ENCODE assay signal across 15 mouse cellular contexts in genomic region chr13:38073374-38074307, GRCm38 (mm10). TPM values are rescaled to one million over a fixed set of nuclear protein-coding genes. Genes with fewer than 3 reads are reported as not detected.
DNase-seq lines count a peak whose midpoint lies in the region; ATAC-seq and TF ChIP-seq lines count a peak whose summit lies in the region.
"Had no signal": no experiment of that assay in that cellular context is flagged by ENCODE, and none has a peak within 500 bp of the region (broad histone marks: within the 10 kb centered on the region; RNA-seq: fewer than 3 reads in every experiment).

No protein-coding gene starts in this region.

- intact Hi-C loops in heart, postnatal 10 days (cut with DNase I) = loop anchor here (5.0 kb wide), 1 partner anchor 74 kb away; no protein-coding TSS in a partner anchor

- no peak overlapping the region for H3K4me3 ChIP-seq in MEL (ENCODE audit: control insufficient read depth in 1 of 2, insufficient read depth in 1 of 2, low read depth in 2 of 2, low read length in 2 of 2)
- no peak overlapping the region for H3K4me3 ChIP-seq in liver, embryonic 16.5 days (ENCODE audit: low read depth, low read length)
- H3K4me3 ChIP-seq in kidney, adult 2 months (ENCODE audit: insufficient read depth, low read depth, low read length) = no peak overlapping the region
- H3K4me3 ChIP-seq: embryonic facial prominence, embryonic 15.5 days; forebrain, embryonic 13.5 days had no signal

- peak in 1 of 2 experiments; percentile 61; a peak in 2 of 4 replicates for TF ChIP-seq EP300 in MEL (IDR thresholded peaks at IDR 0.05; ENCODE audit: low read depth in 1 of 2, low read length in 2 of 2)

- peaks cover 0 to 6% of the 10 kb centered on the region in 2 experiments; a peak in 2 of 4 replicates for H3K36me3 ChIP-seq in MEL (ENCODE audit: control insufficient read depth in 1 of 2, insufficient read depth in 2 of 2, low read length in 2 of 2)
- H3K36me3 ChIP-seq in liver, embryonic 16.5 days (ENCODE audit: control insufficient read depth, insufficient read depth) = no peaks in the 10 kb centered on the region
- no peaks in the 10 kb centered on the region for H3K36me3 ChIP-seq in kidney, adult 2 months (ENCODE audit: control insufficient read depth, insufficient read depth, low read length)
- H3K36me3 ChIP-seq: embryonic facial prominence, embryonic 15.5 days had no signal

- no peak for TF ChIP-seq RAD21 in MEL (IDR thresholded peaks at IDR 0.05; ENCODE audit: low read depth, low read length)

- peak; percentile 21 for DNase-seq in MEL (ENCODE audit: low read depth, low spot score)
- DNase-seq in heart, adult 18-20 months = peak; percentile 27 to 34
- DNase-seq in heart, postnatal 10 days = peak; percentile 27 to 42
- DNase-seq in kidney, adult 2 months = no peak
- DNase-seq in urinary bladder, postnatal 36 days (ENCODE audit: low spot score in 2 of 2) = no peak
- DNase-seq: adrenal gland, postnatal 36 days; cerebellum, postnatal 25 days; kidney, adult 11 months; kidney, postnatal 36 days; lung, postnatal 10 days had no signal

- no peaks in the 10 kb centered on the region for H3K9me3 ChIP-seq in MEL (replicated peaks; ENCODE audit: insufficient read depth, low read length)
- no peaks in the 10 kb centered on the region for H3K9me3 ChIP-seq in liver, embryonic 16.5 days (replicated peaks; ENCODE audit: control insufficient read depth, low read length)
- H3K9me3 ChIP-seq: embryonic facial prominence, embryonic 15.5 days; forebrain, embryonic 13.5 days had no signal

- no peaks in the 10 kb centered on the region for H3K79me2 ChIP-seq in MEL (ENCODE audit: control insufficient read depth, insufficient read depth, low read length, poor library complexity)

- peak; percentile 81 for ATAC-seq in liver, embryonic 16.5 days (ENCODE audit: low read depth)
- no peak for ATAC-seq in megakaryocyte, adult 5-6 weeks (ENCODE audit: poor library complexity, severe bottlenecking)
- ATAC-seq: forebrain, embryonic 13.5 days; midbrain, embryonic 16.5 days had no signal

- 47% methylated on average over 18 of the region's 18 CpGs for WGBS in liver, embryonic 16.5 days (ENCODE audit: insufficient replicate concordance)
- 79% methylated on average over 18 of the region's 18 CpGs for WGBS in kidney, adult 2 months

- TF ChIP-seq CTCF in MEL (IDR thresholded peaks at IDR 0.05 in 2 of 3, conservative IDR thresholded peaks at IDR 0.05 in 1 of 3; ENCODE audit: control insufficient read depth in 1 of 3, insufficient read depth in 1 of 3, low read depth in 2 of 3, low read length in 3 of 3, poor library complexity in 1 of 3, severe bottlenecking in 1 of 3) = no peak
- TF ChIP-seq CTCF in kidney, adult 2 months (conservative IDR thresholded peaks at IDR 0.05; ENCODE audit: insufficient read depth, insufficient read length, low read depth, low read length) = no peak

- H3K4me1 ChIP-seq in MEL (ENCODE audit: control insufficient read depth in 1 of 2, insufficient read depth in 2 of 2, low read length in 2 of 2) = peaks cover 0 to 9% of the 10 kb centered on the region in 2 experiments; a peak in 2 of 4 replicates
- peaks cover 7% of the 10 kb centered on the region for H3K4me1 ChIP-seq in liver, embryonic 16.5 days (ENCODE audit: control insufficient read depth, low read depth, low read length)
- no peaks in the 10 kb centered on the region for H3K4me1 ChIP-seq in kidney, adult 2 months (ENCODE audit: control insufficient read depth, insufficient read depth, low read length)
- H3K4me1 ChIP-seq: forebrain, embryonic 13.5 days had no signal

- H3K27me3 ChIP-seq in MEL (ENCODE audit: control insufficient read depth in 1 of 2, insufficient read depth in 2 of 2, low read length in 2 of 2) = peaks cover 0 to 2% of the 10 kb centered on the region in 2 experiments; a peak in 1 of 4 replicates
- H3K27me3 ChIP-seq in liver, embryonic 16.5 days (ENCODE audit: control insufficient read depth, insufficient read depth, low read depth, low read length) = no peaks in the 10 kb centered on the region
- no peaks in the 10 kb centered on the region for H3K27me3 ChIP-seq in kidney, adult 2 months (replicated peaks; ENCODE audit: control insufficient read depth, insufficient read depth, low read length)
- H3K27me3 ChIP-seq: embryonic facial prominence, embryonic 15.5 days; forebrain, embryonic 13.5 days had no signal

- no peak for TF ChIP-seq POLR2A in MEL (IDR thresholded peaks at IDR 0.05; ENCODE audit: control insufficient read depth in 1 of 2, insufficient read depth in 1 of 2, low read depth in 1 of 2, low read length in 2 of 2, poor library complexity in 1 of 2)
- TF ChIP-seq POLR2A in kidney, adult 2 months (IDR thresholded peaks at IDR 0.05; ENCODE audit: low read depth, low read length) = no peak

- no peak overlapping the region for H3K9ac ChIP-seq in MEL (ENCODE audit: control insufficient read depth, low read depth, low read length, poor library complexity, severe bottlenecking)
- H3K9ac ChIP-seq in liver, embryonic 16.5 days (ENCODE audit: low read depth, low read length) = no peak overlapping the region
- H3K9ac ChIP-seq: embryonic facial prominence, embryonic 15.5 days; forebrain, embryonic 13.5 days had no signal

- no peak overlapping the region for H3K27ac ChIP-seq in MEL (ENCODE audit: control insufficient read depth, low read depth, low read length)
- H3K27ac ChIP-seq in liver, embryonic 16.5 days (ENCODE audit: low read length) = peak overlapping the region; percentile 54
- no peak overlapping the region for H3K27ac ChIP-seq in kidney, adult 2 months (ENCODE audit: insufficient read depth, low read depth, low read length)
- H3K27ac ChIP-seq: embryonic facial prominence, embryonic 15.5 days; forebrain, embryonic 13.5 days had no signal

- no peak overlapping the region for H3K4me2 ChIP-seq in liver, embryonic 16.5 days (ENCODE audit: low read depth, low read length)
- H3K4me2 ChIP-seq: embryonic facial prominence, embryonic 15.5 days; forebrain, embryonic 13.5 days had no signal

TF ChIP-seq in MEL, 35 proteins besides CTCF, POLR2A, EP300 and RAD21:
- peak; percentile 32 for TF ChIP-seq TAL1 (IDR thresholded peaks at IDR 0.05; ENCODE audit: low read length)
- 0 out of 2 replicates have a peak, but pooled peaks have one; percentile 18 for TF ChIP-seq MYB (IDR thresholded peaks at IDR 0.05; ENCODE audit: low read depth, low read length)
- TF ChIP-seq TCF12 (IDR thresholded peaks at IDR 0.05; ENCODE audit: low read depth, low read length) = no peak
- TF ChIP-seq NELFE (IDR thresholded peaks at IDR 0.05; ENCODE audit: low read depth, low read length) = no peak
- peak; percentile 30; the same call in 1 of the 2 replicates for TF ChIP-seq GATA1 (IDR thresholded peaks at IDR 0.05; ENCODE audit: low read depth, low read length)
- TF ChIP-seq POLR2AphosphoS5 (IDR thresholded peaks at IDR 0.05; ENCODE audit: borderline replicate concordance, low read depth, low read length) = no peak
- TF ChIP-seq UBTF (IDR thresholded peaks at IDR 0.05; ENCODE audit: borderline replicate concordance, insufficient read depth, low read depth, low read length) = no peak
- peak; percentile 62; the same call in 1 of the 2 replicates for TF ChIP-seq RCOR1 (IDR thresholded peaks at IDR 0.05; ENCODE audit: low read depth, low read length)

RNA-seq across cellular contexts. Expression of gene Cage1, which starts 36.8 kb away (rescaled TPM):
- total RNA-seq in MEL (2012; rRNA removed) = 1.0 and 1.1 TPM in 2 replicates
- polyA plus RNA-seq in MEL (2012; ENCODE audit: insufficient read depth in 1 of 2, insufficient read length in 2 of 2, low read depth in 1 of 2, low replicate concordance in 2 of 2, missing spikeins in 1 of 2) = under 1 TPM in 1 of 2 experiments, not detected in 1; 0.78 TPM
- total RNA-seq in heart, adult 18-20 months (2021) = 1 to 10 TPM; 2.3 to 2.4 TPM
- total RNA-seq in heart, postnatal 10 days (2021) = 1 to 10 TPM; 1.6 to 2.4 TPM
- polyA plus RNA-seq in liver, embryonic 16.5 days (2015; fragmentation: Nextera tagmentation; extraction: Ambion mirVana) = 0.25 and 0.40 TPM in 2 replicates
- polyA plus RNA-seq in kidney, adult 2 months (2012; rRNA removed) = 0.23 and 0.28 TPM in 2 replicates
- total RNA-seq in megakaryocyte, adult 5-6 weeks (2015) = 0.32 and 0.36 TPM in 2 replicates
- total RNA-seq in megakaryocyte, adult 5-6 weeks (2017) = 0.73 and 1.5 TPM in 2 replicates

RNA-seq across cellular contexts. Expression of gene Riok1, which starts 36.8 kb away (rescaled TPM):
- total RNA-seq in MEL (2012; rRNA removed) = 37.6 and 43.7 TPM in 2 replicates
- polyA plus RNA-seq in MEL (2012; ENCODE audit: insufficient read depth in 1 of 2, insufficient read length in 2 of 2, low read depth in 1 of 2, low replicate concordance in 2 of 2, missing spikeins in 1 of 2) = 10 to 100 TPM in 1 of 2 experiments, not detected in 1; 40.5 TPM
- 10 to 100 TPM in 1 of 2 experiments, 1 to 10 TPM in 1; 7.3 to 10.2 TPM for total RNA-seq in heart, adult 18-20 months (2021)
- total RNA-seq in heart, postnatal 10 days (2021) = 10 to 100 TPM; 14.2 to 16.7 TPM
- polyA plus RNA-seq in liver, embryonic 16.5 days (2015; fragmentation: Nextera tagmentation; extraction: Ambion mirVana) = 18.1 and 18.8 TPM in 2 replicates
- polyA plus RNA-seq in kidney, adult 2 months (2012; rRNA removed) = 7.6 and 8.0 TPM in 2 replicates
- total RNA-seq in megakaryocyte, adult 5-6 weeks (2015) = 38.3 and 42.2 TPM in 2 replicates
- 85.5 and 96.3 TPM in 2 replicates for total RNA-seq in megakaryocyte, adult 5-6 weeks (2017)

Comparison
In these comparisons a context has a peak if more than half of its experiments do, and no peak if none do; other contexts are left out.
1. DNase-seq: peak in MEL (single experiment), heart, adult 18-20 months (2 of 2) and heart, postnatal 10 days (2 of 2); none in kidney, adult 2 months (single experiment) and urinary bladder, postnatal 36 days (0 of 2).